Mouse (Mus musculus): Measurements from ENCODE around the gene Pik3cb.

DNA sequence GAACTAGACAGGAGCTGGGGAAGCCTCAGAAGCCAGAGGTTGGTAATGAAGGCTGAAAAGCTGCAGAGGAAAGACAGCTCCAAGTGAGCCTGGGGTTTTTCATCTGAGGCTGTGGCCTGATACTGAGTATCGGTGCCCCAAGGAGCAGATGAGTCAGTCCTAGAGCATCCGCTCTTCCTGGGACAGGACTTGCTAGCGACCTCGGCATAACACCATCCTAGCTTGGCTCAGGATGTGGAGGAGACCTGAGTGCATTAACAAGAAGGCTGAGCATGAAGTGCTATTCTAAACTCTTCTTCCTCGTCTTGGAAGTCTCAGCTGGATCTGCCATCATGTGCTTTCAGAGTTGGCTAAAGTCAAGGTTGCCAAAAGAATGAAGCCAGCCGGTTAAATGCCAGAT is 25.5 kb upstream of the Pik3cb start:
- TF ChIP-seq CTCF (IDR thresholded peaks at IDR 0.05), result no peak
- no peak for TF ChIP-seq EP300 (IDR thresholded peaks at IDR 0.05)
